ENCODE assay signal across 8 mouse cellular contexts in the genomic region with DNA sequence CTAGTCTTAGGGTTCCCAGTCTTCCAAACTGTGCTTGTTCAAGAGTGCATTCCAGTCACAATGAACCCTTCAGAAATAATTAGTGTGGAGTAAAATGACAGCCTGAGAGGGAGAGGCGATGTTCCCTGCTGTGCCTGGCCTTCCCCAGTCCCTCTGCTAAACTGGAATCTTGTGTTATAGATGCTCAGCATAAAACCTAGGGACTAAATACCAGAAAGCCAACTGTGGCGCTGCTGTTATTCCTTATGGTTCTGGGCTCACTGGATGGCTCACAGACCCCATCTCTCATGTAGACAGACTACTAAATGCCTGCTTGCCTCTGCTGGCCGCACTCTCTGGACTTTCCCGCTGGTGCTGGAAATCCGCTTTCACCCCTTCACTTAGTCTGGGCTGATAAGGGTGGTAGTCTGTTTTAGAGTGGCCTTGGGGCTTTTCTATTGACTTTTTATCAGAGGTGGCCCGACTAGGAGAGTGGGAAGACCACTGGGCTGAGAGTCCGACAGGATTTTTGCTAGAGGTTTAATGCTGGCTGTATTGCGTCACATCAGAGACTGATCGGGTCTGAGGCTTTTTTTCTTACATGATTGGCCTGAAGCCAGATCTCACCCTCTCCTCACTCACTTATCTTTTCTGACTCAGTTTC. TPM values are rescaled to one million over a fixed set of nuclear protein-coding genes. Genes with fewer than 3 reads are reported as not detected.
DNase-seq lines count a peak whose midpoint lies in the region; ATAC-seq and TF ChIP-seq lines count a peak whose summit lies in the region.

No protein-coding gene starts in this region.

- H3K4me2 ChIP-seq in forebrain, embryonic 11.5 days (ENCODE audit: low read depth, low read length, severe bottlenecking), result 0 out of 2 replicates have a peak overlapping the region, but pooled peaks have one; percentile 97
- H3K4me2 ChIP-seq in limb, embryonic 13.5 days (replicated peaks), result peak overlapping the region; percentile 96
- H3K4me2 ChIP-seq in stomach, embryonic 15.5 days, result peak overlapping the region; percentile 96

- H3ac ChIP-seq in C2C12 (ENCODE audit: control insufficient read depth, insufficient read length, low read depth), result peak overlapping the region; percentile 9

- H3K27ac ChIP-seq in forebrain, embryonic 11.5 days (ENCODE audit: low read depth, low read length), result no peak overlapping the region
- H3K27ac ChIP-seq in limb, embryonic 13.5 days, result no peak overlapping the region
- H3K27ac ChIP-seq in stomach, embryonic 15.5 days, result peak overlapping the region; percentile 93

- peak overlapping the region; percentile 65 for H3K4me3 ChIP-seq in C2C12 (ENCODE audit: insufficient read depth, poor library complexity, severe bottlenecking)
- peak overlapping the region; percentile 67; the same call in 1 of the 2 replicates for H3K4me3 ChIP-seq in forebrain, embryonic 11.5 days (ENCODE audit: low read depth, low read length)
- peak overlapping the region; percentile 75 for H3K4me3 ChIP-seq in limb, embryonic 13.5 days
- peak overlapping the region; percentile 80 for H3K4me3 ChIP-seq in stomach, embryonic 15.5 days (replicated peaks)

- no peaks in the 10 kb centered on the region for H3K9me3 ChIP-seq in forebrain, embryonic 11.5 days (ENCODE audit: control insufficient read depth, low read length)
- no peaks in the 10 kb centered on the region for H3K9me3 ChIP-seq in limb, embryonic 13.5 days
- no peaks in the 10 kb centered on the region for H3K9me3 ChIP-seq in stomach, embryonic 15.5 days

- peak; percentile 36 to 42 for DNase-seq in cerebellum, postnatal 25 days
- DNase-seq in cerebellum, adult 11-12 months, result no peak
- no peak for DNase-seq in forebrain, embryonic 11.5 days (ENCODE audit: low spot score)
- DNase-seq in right cerebral cortex, postnatal 10 days (ENCODE audit: low spot score in 2 of 2), result no peak
- no peak for DNase-seq in gastrocnemius, postnatal 4 days (ENCODE audit: low spot score in 2 of 2)

- ATAC-seq in forebrain, embryonic 11.5 days (replicated peaks; ENCODE audit: low FRiP score), result no peak
- ATAC-seq in limb, embryonic 13.5 days (ENCODE audit: low FRiP score, low read depth), result no peak
- ATAC-seq in stomach, embryonic 15.5 days (ENCODE audit: insufficient read depth, low FRiP score, low read depth), result no peak

- H3K36me3 ChIP-seq in C2C12 (ENCODE audit: control insufficient read depth, insufficient read depth), result peaks cover 5% of the 10 kb centered on the region
- no peaks in the 10 kb centered on the region for H3K36me3 ChIP-seq in forebrain, embryonic 11.5 days (ENCODE audit: control insufficient read depth, insufficient read depth, low read length)
- peaks cover 5% of the 10 kb centered on the region; the same call in 1 of the 2 replicates for H3K36me3 ChIP-seq in limb, embryonic 13.5 days
- no peaks in the 10 kb centered on the region for H3K36me3 ChIP-seq in stomach, embryonic 15.5 days

- H3K27me3 ChIP-seq in C2C12 (ENCODE audit: control insufficient read depth, insufficient read depth, insufficient read length), result no peaks in the 10 kb centered on the region
- H3K27me3 ChIP-seq in forebrain, embryonic 11.5 days (ENCODE audit: control insufficient read depth, insufficient read depth, low read length), result peaks cover 49% of the 10 kb centered on the region
- H3K27me3 ChIP-seq in limb, embryonic 13.5 days, result peaks cover 26% of the 10 kb centered on the region
- no peaks in the 10 kb centered on the region for H3K27me3 ChIP-seq in stomach, embryonic 15.5 days (replicated peaks)

- H3K79me3 ChIP-seq in C2C12 (ENCODE audit: low read depth), result peaks cover 56% of the 10 kb centered on the region

- TF ChIP-seq CTCF in C2C12 (IDR thresholded peaks at IDR 0.05; ENCODE audit: control insufficient read depth, insufficient read depth, insufficient read length), result no peak

- peaks cover 64% of the 10 kb centered on the region for H3K79me2 ChIP-seq in C2C12 (ENCODE audit: control insufficient read depth, insufficient read depth)

- H3K4me1 ChIP-seq in forebrain, embryonic 11.5 days (replicated peaks; ENCODE audit: control insufficient read depth, insufficient read depth, low read length), result peaks cover 11% of the 10 kb centered on the region; the same call in 1 of the 2 replicates
- peaks cover 43% of the 10 kb centered on the region for H3K4me1 ChIP-seq in limb, embryonic 13.5 days
- H3K4me1 ChIP-seq in stomach, embryonic 15.5 days, result peaks cover 25% of the 10 kb centered on the region

- 31% methylated on average over 9 of the region's 9 CpGs for WGBS in forebrain, embryonic 11.5 days
- 13% methylated on average over 9 of the region's 9 CpGs for WGBS in limb, embryonic 13.5 days
- 14% methylated on average over 9 of the region's 9 CpGs for WGBS in stomach, embryonic 15.5 days

- H3K9ac ChIP-seq in forebrain, embryonic 11.5 days (ENCODE audit: low read length), result no peak overlapping the region
- peak overlapping the region; percentile 84 for H3K9ac ChIP-seq in limb, embryonic 13.5 days
- H3K9ac ChIP-seq in stomach, embryonic 15.5 days, result peak overlapping the region; percentile 93

TF ChIP-seq in C2C12, 6 proteins besides CTCF, POLR2A, EP300 and RAD21:
- TF ChIP-seq CEBPB (IDR thresholded peaks at IDR 0.05; ENCODE audit: low read depth), result peak; percentile 83
- TF ChIP-seq MYOD1 (IDR thresholded peaks at IDR 0.05; ENCODE audit: control insufficient read depth, insufficient read length, low read depth), result no peak
- no peak for TF ChIP-seq MYOG (IDR thresholded peaks at IDR 0.05; ENCODE audit: control insufficient read depth, extremely low read depth, insufficient read length)

RNA-seq across cellular contexts. Expression of a gene that starts 4.1 kb away (rescaled TPM):
- polyA plus RNA-seq in C2C12 (2012; fragmentation: generic; extraction: Trizol), result 9.3 TPM
- 1.0 and 1.3 TPM in 2 replicates for polyA plus RNA-seq in forebrain, embryonic 11.5 days (2014; fragmentation: Nextera tagmentation; extraction: Ambion mirVana)
- polyA plus RNA-seq in limb, embryonic 13.5 days (2015; fragmentation: Nextera tagmentation; extraction: Ambion mirVana), result 5.6 and 7.2 TPM in 2 replicates
- polyA plus RNA-seq in stomach, embryonic 15.5 days (2015; fragmentation: Nextera tagmentation; extraction: Ambion mirVana), result 11.5 and 13.9 TPM in 2 replicates
- total RNA-seq in gastrocnemius, postnatal 4 days (2021), result 10 to 100 TPM; 23.2 to 27.6 TPM

Comparison
In these comparisons a context has a peak if more than half of its experiments do, and no peak if none do; other contexts are left out.
1. DNase-seq: peak in cerebellum, postnatal 25 days (2 of 2); none in cerebellum, adult 11-12 months (single experiment), forebrain, embryonic 11.5 days (single experiment), right cerebral cortex, postnatal 10 days (0 of 2) and gastrocnemius, postnatal 4 days (0 of 2).
2. Peak in every context shown above with its lines, with median percentiles within 50 percentile points of each other: H3K4me3 ChIP-seq and H3K4me2 ChIP-seq.